Mouse (Mus musculus): ENCODE measurements around the gene Cenpf.
"Not testable (repeated sequence)": the region's sequence is repeated elsewhere in the genome, so short reads cannot be mapped to it uniquely, and the experiment has no call there.

The Cenpf gene

GRCm38 (mm10) chr1:189694391-189694790 lies 6.5 kb upstream of the Cenpf start:
- no peak for DNase-seq

DNA sequence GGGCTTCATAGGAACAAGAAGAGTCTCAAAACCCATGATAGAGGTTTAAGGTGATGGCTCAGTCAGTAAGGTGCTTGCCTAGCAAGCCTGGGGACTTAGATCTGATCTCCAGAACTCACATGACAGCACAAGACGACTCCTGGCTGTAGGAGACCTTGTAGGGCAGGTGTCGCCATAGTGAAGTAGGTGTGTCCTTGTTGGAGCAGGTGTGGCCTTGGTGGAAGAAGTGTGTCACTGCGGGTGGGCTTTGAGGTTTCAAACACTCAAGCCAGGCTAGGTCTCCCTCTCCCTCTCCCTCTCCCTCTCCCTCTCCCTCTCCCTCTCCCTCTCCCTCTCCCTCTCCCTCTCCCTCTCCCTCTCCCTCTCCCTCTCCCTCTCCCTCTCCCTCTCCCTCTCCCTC lies 4.6 kb upstream of the Cenpf start:
- DNase-seq = not testable (repeated sequence)

DNA sequence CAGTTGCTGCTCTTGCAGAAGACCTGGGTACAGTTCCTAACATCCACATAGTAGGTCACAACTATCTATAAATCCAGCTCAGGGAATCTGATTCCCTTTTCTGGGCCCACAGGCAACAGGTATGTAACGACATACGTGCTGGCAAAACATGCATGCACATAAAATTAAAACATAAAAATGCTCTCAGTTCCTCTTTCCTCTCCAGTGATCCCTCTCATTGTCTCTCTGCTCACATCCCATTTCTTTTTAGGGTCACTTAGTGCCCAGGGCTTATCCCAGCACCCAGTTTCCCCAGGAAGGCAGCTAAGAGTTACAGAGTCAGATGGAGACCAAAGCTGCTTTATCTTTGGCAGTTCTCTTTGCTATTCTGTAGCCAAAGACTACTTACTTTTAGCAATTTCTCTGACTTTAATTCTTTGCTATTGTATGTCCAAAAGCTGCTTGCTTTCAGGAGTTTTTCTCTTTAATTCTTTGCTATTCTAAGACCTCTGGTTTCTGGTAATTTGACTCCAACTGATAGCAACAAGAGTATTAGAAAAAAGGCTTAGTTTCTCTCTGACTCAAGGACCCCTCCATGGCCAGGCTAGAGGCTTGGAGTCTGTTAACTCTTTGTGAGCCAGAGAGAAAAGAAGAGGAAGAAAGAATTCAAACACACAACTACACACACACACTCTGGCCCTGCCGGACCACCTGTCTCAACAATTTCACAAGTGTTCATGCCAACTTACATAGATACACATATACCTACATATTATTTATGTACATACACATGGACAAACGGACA lies 1.4 kb upstream of the Cenpf start:
- DNase-seq = no peak

GRCm38 (mm10) chr1:189688388-189688750 lies 483 bp upstream of the Cenpf start:
- no peak for DNase-seq

DNA sequence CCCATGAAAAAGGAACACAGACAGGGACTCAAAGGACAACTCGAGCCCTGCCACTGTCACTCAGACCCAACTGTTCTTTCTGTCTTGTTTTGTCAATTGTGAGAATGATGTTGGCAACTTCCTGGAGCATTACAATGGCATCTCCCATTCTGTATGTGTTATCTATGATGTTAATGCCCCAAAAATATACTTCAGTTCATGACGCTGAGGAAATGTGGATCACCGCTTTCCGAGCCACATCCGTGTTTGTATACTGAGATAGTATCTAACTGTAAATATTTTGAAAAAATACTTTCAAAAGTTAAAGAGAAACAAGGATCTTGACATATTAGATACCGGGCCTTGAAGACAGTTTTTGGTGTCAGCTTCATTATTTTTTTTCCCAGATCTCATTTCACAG lies 1.9 kb downstream of the Cenpf start:
- no peak for DNase-seq

DNA sequence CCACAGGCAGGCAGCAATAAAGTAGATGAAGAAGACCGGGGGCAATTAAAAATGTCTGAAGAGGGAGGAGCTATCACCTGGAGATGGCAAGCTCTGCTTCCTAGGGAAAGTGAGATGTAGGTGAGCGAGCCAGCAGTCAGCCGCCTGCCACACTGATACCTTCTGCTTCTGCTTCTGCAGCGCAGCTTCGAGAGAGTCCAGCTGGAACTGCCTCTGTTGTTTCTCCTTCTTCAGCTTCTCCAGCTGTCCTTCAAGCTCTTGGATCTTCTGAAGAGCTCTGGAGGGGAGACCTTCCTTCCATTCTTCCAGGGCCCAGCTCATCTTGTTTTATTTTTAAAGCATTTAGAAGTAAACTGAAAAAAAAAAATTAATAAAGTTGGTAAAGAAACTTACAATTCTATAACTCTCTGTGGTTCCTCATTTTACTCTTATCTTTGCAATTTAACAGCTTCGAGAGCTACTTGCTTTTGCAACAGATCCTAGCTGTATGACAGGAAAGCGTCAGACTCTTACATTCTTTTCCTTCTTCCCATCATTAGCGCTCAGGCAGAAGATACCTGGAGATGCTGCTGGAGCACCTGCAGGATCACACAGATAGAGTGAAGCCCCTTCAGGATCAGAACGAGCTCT lies 3.0 kb downstream of the Cenpf start:
- DNase-seq = no peak

- no peak for DNase-seq
Observed at GRCm38 (mm10) chr1:189679555-189679954, 8.3 kb downstream of the Cenpf start.

DNA sequence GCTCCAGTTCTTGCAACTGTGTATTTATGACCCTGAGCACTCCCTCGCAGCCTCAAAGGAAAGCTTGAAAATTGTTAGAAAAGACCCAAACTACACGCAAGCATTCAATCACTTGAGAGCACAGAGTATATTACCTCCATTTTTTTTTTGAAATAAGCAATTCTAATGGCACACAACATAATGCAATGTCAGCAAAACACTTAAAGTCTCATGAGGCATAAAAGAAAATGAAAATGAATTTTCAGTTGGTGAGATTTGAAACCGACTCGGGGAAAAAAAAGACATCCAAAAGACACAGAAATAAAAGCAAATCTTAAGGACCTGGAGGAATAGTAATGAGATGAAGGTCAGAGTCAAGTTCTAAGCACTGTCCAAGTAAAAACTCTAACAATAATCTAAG lies 11.9 kb downstream of the Cenpf start:
- no peak for DNase-seq

DNA sequence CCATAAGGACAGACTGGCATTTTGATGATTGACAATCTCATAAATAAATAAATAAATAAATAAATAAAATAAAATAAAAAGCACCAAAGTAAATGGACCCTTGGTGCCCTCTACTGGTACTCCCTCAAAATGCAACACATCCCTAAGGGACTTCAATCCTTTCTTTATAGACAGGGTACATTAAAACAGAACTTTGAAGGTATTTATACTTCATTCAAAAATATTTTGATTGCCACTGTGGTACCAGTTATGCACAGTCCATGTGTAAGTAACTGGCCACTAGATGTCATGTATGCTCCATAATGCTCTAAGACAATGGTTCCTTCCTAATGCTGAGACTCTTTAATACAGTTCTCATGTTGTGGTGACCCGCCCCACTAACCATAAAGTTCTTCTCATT lies 12.5 kb downstream of the Cenpf start:
- peak in 1 of 2 experiments; percentile 15 for DNase-seq

DNA sequence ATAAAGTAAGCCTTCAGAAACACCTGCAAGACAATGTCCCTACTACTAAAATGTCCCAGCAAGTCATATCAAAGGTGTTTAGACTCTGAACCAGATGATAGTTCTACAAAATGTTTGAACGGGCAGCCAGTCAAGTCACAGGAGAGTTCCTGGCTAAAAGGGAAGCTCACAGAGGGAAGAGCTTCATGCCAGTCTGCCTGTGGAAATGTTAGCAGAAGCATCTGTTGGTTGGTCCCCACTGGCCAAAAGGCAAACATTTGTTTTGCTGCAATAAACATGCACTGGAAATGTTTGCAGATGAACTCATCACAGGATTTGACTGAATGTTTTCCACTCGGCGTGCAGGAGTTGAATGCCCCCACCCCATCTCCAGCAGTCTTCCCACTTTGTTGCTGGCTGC lies 21.9 kb downstream of the Cenpf start:
- no peak for DNase-seq

DNA sequence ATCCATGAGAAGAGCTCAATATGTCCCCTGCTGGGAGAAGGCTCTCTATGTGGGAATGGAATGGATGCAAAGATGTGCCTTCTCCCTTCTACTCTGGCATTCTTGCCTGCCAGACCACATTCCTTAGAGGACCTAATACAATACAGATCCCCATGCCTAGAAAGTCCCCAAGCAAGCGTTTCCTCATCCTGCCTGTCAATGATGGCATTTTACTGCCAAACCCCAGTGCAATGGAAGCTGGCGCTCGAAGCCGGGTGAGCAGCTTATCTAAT lies 23.1 kb downstream of the Cenpf start:
- no peak for DNase-seq

DNA sequence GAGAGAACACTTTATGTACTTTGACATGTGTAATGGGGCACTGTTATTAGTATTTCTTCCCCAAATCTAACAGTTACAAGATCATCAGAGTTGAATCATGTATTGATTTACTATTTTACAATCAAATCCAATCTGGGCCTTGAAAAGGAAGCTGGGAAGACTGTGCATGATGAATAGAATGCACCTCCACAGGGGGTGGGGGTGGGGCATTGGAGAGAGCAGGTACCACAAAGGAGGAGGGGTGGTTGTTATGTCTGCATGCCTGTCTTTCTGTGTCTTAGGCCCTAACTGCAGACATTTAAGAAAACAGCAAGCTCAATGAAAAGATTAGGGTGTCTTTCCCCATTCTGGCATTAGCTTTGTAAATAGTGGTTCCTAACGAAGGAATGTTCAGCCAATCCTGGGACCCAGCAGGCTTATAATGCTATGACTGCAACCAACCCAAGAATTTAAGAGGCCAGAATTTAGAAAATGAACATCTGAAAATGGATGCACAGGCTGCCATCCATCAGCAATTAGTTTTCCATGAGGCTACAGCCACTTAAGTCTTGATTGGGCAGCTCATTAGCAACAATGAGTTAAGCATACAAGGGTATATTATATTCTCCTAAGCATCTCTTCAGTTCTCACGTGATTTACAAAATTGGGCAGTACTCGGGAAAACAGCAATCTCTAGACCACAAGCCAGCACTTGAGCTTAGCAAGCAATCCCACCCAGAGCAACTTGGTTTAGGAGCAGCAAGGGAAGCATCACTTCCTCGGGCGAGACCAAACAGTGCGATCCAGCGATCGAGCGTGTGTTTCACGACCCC lies 23.6 kb downstream of the Cenpf start:
- DNase-seq = no peak

DNA sequence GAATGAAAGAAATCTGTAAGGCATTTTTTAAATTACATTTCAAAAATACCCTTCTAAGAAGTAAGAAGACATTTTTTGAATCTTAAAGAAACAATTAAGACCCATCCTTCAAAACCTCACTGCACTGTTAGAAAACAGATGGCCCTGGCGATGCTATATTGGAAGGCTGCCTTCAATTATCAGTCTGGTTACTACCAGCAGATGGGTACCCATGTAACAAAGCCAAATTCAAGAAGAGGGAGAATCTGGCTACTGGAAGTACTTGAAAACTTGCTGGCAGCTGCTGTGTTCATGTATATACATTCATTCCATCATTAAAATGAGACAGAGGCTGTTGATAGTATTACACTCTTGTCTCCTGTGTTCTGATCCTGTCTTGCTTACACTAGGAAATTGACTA lies 24.4 kb downstream of the Cenpf start:
- DNase-seq = no peak

DNA sequence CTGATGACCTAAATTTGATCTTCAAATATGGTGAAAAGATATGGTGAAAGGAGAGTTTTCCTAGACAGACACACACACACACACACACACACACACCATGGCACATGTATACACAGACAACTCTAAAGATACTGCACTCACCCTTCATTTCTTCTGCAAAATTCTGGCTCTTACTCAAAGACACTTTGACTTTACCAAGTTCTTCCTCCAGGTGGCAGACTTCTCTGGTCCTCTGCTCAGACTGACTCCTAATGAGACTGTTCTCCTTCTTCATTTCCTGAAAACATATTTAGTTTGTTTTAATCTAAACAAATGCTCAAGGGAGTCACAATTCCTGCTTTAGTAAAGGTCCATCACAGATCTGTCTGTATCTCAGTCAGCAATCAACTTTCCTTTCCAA lies 26.0 kb downstream of the Cenpf start:
- peak in 1 of 2 experiments; percentile 33 for DNase-seq

GRCm38 (mm10) chr1:189657406-189657805 lies 30.5 kb downstream of the Cenpf start:
- no peak for DNase-seq

DNA sequence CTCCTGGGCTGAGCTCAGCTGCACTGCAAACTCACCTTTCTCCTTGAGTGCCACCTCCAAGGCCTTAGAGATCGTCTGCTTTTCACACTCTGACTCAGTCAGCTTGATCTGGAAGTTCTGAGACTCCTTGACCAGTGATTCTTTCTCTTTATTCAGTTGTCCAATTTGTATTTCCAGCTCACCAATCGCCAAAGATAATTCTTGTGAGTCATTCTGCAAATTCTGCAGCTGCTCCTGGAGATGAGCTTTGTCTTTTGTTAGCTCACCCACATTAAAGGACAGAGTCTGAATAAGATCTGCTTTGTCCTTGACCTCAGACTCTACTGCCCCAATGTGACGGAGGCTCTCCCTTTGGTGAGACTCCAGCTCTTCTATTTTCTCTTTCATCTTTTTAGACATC lies 34.1 kb downstream of the Cenpf start:
- DNase-seq = no peak

DNA sequence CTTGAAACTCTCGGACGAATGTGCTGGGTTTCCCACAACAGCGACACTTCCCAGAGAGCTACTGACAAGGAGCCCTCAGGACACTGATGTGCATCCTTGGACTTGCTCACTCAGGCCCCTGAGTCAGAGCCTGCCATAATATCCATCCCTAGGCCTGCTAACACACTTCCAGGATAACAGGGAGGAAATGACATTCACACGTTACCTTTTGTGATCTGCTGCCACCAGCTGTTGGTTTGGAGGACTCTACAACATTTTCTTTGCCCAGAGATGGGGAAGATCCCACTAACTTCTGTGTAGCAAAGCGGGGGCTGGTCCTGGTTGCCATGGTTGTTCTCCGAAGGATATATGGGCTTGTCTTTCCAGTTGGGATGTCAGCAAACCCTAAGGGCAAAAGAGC lies 41.3 kb downstream of the Cenpf start:
- no peak for DNase-seq

DNA sequence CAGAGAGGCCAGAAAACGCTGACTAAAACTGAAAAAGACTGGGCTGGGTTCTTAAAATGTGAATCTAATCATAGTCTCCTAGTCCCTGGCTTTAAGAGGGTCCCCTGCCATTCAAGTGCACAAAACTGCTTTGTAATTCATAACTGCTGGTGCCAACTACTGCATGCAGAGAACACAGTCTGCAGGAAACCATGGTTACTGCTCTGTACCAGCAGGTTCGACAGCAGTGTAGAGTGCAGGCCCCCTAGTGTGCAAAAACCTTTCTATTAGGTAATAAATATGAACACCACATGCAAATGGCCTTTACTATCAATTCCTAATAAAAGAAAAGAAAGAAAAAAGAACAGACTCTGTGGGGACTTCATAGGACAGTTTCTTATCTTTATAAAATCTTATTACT lies 42.5 kb downstream of the Cenpf start:
- no peak for DNase-seq

GRCm38 (mm10) chr1:189644700-189645345 lies 43.1 kb downstream of the Cenpf start:
- no peak for DNase-seq

GRCm38 (mm10) chr1:189639581-189639980 lies 48.3 kb downstream of the Cenpf start:
- DNase-seq = no peak

DNA sequence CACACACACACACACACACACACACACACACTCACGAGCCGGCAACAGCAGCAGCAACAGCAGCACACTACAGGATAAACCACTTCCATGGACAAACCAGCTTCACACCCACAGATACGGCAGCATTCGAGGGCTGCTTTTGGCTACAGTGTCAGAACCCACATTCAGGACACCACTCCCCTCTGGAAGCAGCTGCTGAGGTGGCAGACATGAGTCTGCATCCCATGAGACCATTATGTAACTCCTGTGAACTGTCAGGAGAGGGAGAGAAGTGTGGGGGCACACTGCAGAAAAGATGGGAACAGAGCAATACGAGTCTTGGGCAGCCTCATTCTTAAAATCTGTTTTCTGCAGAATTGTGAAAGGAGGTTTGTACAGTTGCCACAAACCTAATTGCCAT lies 54.1 kb downstream of the Cenpf start:
- DNase-seq = no peak

GRCm38 (mm10) chr1:189631906-189632675 lies 55.8 kb downstream of the Cenpf start:
- no peak for DNase-seq

DNA sequence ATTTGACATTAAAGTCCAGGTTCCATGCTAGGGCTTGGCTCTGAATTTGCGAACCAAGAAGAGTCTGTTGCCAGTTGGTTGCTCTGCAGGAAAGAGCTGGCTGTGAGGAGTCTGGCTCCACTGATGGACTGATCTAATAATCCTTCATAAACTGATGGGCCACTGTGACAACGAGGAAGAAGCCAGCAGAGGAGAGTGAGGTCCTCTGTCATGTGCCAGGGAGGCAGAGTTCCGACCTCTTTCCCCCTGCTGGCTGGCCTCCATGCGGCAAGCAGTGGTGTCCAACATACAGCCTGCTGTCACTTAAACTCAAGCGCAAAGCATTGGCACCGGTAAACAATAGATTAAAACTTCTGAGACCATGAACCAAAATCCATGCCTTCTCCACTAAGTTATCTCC lies 57.9 kb downstream of the Cenpf start:
- no peak for DNase-seq

Measured in spleen, adult 18-20 months (tissue).